Mouse (Mus musculus): ENCODE data around the gene Galnt16. TPM values are rescaled to one million over a fixed set of nuclear protein-coding genes. Genes with fewer than 3 reads are reported as not detected.

Gene Galnt16
- polyA plus RNA-seq, 1 experiment from 2014 or later = 28.5 TPM

- H3K4me1 ChIP-seq (replicated peaks; ENCODE audit: control insufficient read depth, insufficient read depth, low read length) = peaks cover 5% of the 10 kb centered on the region; the same call in 1 of the 2 replicates
- no peak overlapping the region for H3K4me2 ChIP-seq (ENCODE audit: low read length)
- H3K36me3 ChIP-seq (ENCODE audit: control insufficient read depth, insufficient read depth) = peaks cover 7% of the 10 kb centered on the region
- peak overlapping the region; percentile 28; the same call in 1 of the 2 replicates for H3K27ac ChIP-seq (ENCODE audit: low read length)
- H3K9ac ChIP-seq (replicated peaks; ENCODE audit: low read depth, low read length) = no peak overlapping the region
- 74% methylated on average over 6 of the region's 6 CpGs for WGBS
- H3K4me3 ChIP-seq (replicated peaks; ENCODE audit: low read length) = no peak overlapping the region
- no peaks in the 10 kb centered on the region for H3K9me3 ChIP-seq (ENCODE audit: control insufficient read depth, low read length)
- no peaks in the 10 kb centered on the region for H3K27me3 ChIP-seq (replicated peaks; ENCODE audit: control insufficient read depth, insufficient read depth, low read length)
- no peak for ATAC-seq
Observed at GRCm38 (mm10) chr12:80658661-80659060, 140.6 kb downstream of the Galnt16 start.

- no peak overlapping the region for H3K27ac ChIP-seq (ENCODE audit: low read length)
- no peak overlapping the region for H3K4me3 ChIP-seq (replicated peaks; ENCODE audit: low read length)
- no peaks in the 10 kb centered on the region for H3K9me3 ChIP-seq (ENCODE audit: control insufficient read depth, low read length)
- no peak overlapping the region for H3K9ac ChIP-seq (replicated peaks; ENCODE audit: low read depth, low read length)
- peaks cover 5% of the 10 kb centered on the region; the same call in 1 of the 2 replicates for H3K4me1 ChIP-seq (replicated peaks; ENCODE audit: control insufficient read depth, insufficient read depth, low read length)
- peaks cover 8% of the 10 kb centered on the region for H3K36me3 ChIP-seq (ENCODE audit: control insufficient read depth, insufficient read depth)
- no peak overlapping the region for H3K4me2 ChIP-seq (ENCODE audit: low read length)
- 96% methylated on average over 10 of the region's 10 CpGs for WGBS
- no peak for ATAC-seq
- no peaks in the 10 kb centered on the region for H3K27me3 ChIP-seq (replicated peaks; ENCODE audit: control insufficient read depth, insufficient read depth, low read length)
Observed at GRCm38 (mm10) chr12:80662322-80662721, 144.2 kb downstream of the Galnt16 start.

GRCm38 (mm10) chr12:80663935-80664334 is 145.9 kb downstream of the Galnt16 start:
- no peak for ATAC-seq
- no peak overlapping the region for H3K27ac ChIP-seq (ENCODE audit: low read length)
- WGBS = 95% methylated on average over 2 of the region's 2 CpGs
- H3K9ac ChIP-seq (replicated peaks; ENCODE audit: low read depth, low read length) = no peak overlapping the region
- no peaks in the 10 kb centered on the region for H3K27me3 ChIP-seq (replicated peaks; ENCODE audit: control insufficient read depth, insufficient read depth, low read length)
- no peak overlapping the region for H3K4me2 ChIP-seq (ENCODE audit: low read length)
- no peaks in the 10 kb centered on the region for H3K9me3 ChIP-seq (ENCODE audit: control insufficient read depth, low read length)
- H3K36me3 ChIP-seq (ENCODE audit: control insufficient read depth, insufficient read depth) = peaks cover 8% of the 10 kb centered on the region
- no peak overlapping the region for H3K4me3 ChIP-seq (replicated peaks; ENCODE audit: low read length)
- H3K4me1 ChIP-seq (replicated peaks; ENCODE audit: control insufficient read depth, insufficient read depth, low read length) = 0 out of 2 replicates have a peak, but pooled peaks cover 2% of the 10 kb centered on the region

- ATAC-seq = no peak
- WGBS = 86% methylated on average over 2 of the region's 2 CpGs
- H3K27me3 ChIP-seq (replicated peaks; ENCODE audit: control insufficient read depth, insufficient read depth, low read length) = no peaks in the 10 kb centered on the region
Observed at GRCm38 (mm10) chr12:80668391-80668790, 150.3 kb downstream of the Galnt16 start.

GRCm38 (mm10) chr12:80673170-80673569 is 155.1 kb downstream of the Galnt16 start:
- H3K36me3 ChIP-seq (ENCODE audit: control insufficient read depth, insufficient read depth) = peaks cover 18% of the 10 kb centered on the region
- ATAC-seq = peak; percentile 12; the same call in 1 of the 2 replicates
- no peaks in the 10 kb centered on the region for H3K9me3 ChIP-seq (ENCODE audit: control insufficient read depth, low read length)
- H3K27ac ChIP-seq (ENCODE audit: low read length) = no peak overlapping the region
- WGBS = 17% methylated on average over 3 of the region's 3 CpGs
- no peak overlapping the region for H3K4me2 ChIP-seq (ENCODE audit: low read length)
- H3K4me3 ChIP-seq (replicated peaks; ENCODE audit: low read length) = no peak overlapping the region
- no peak overlapping the region for H3K9ac ChIP-seq (replicated peaks; ENCODE audit: low read depth, low read length)
- H3K27me3 ChIP-seq (replicated peaks; ENCODE audit: control insufficient read depth, insufficient read depth, low read length) = no peaks in the 10 kb centered on the region
- H3K4me1 ChIP-seq (replicated peaks; ENCODE audit: control insufficient read depth, insufficient read depth, low read length) = no peaks in the 10 kb centered on the region

More at GRCm38 (mm10) chr12:80668391-80668790, 150.3 kb downstream of the Galnt16 start:
- H3K9me3 ChIP-seq (ENCODE audit: control insufficient read depth, low read length) = no peaks in the 10 kb centered on the region
- H3K4me1 ChIP-seq (replicated peaks; ENCODE audit: control insufficient read depth, insufficient read depth, low read length) = no peaks in the 10 kb centered on the region
- no peak overlapping the region for H3K27ac ChIP-seq (ENCODE audit: low read length)
- peaks cover 7% of the 10 kb centered on the region for H3K36me3 ChIP-seq (ENCODE audit: control insufficient read depth, insufficient read depth)
- H3K4me2 ChIP-seq (ENCODE audit: low read length) = no peak overlapping the region
- H3K9ac ChIP-seq (replicated peaks; ENCODE audit: low read depth, low read length) = no peak overlapping the region
- H3K4me3 ChIP-seq (replicated peaks; ENCODE audit: low read length) = no peak overlapping the region

Other genes with a start within 250 kb of the Galnt16 start
- gene Dcaf5, start 81.7 kb upstream of the Galnt16 start, polyA plus RNA-seq (2015; fragmentation: Nextera tagmentation; extraction: Ambion mirVana) = 25.0 and 25.4 TPM in 2 replicates
- gene Exd2, start 55.2 kb upstream of the Galnt16 start, polyA plus RNA-seq (2015; fragmentation: Nextera tagmentation; extraction: Ambion mirVana) = 59.3 and 71.0 TPM in 2 replicates
- 29.1 and 30.6 TPM in 2 replicates for gene Slc39a9, start 125.6 kb downstream of the Galnt16 start, polyA plus RNA-seq (2015; fragmentation: Nextera tagmentation; extraction: Ambion mirVana)
- gene Erh, start 126.1 kb downstream of the Galnt16 start, polyA plus RNA-seq (2015; fragmentation: Nextera tagmentation; extraction: Ambion mirVana) = 293 and 335 TPM in 2 replicates
- 0.63 and 1.5 TPM in 2 replicates for gene Plekhd1, start 174.3 kb downstream of the Galnt16 start, polyA plus RNA-seq (2015; fragmentation: Nextera tagmentation; extraction: Ambion mirVana)
- gene Ccdc177, start 242.4 kb downstream of the Galnt16 start, polyA plus RNA-seq (2015; fragmentation: Nextera tagmentation; extraction: Ambion mirVana) = 4.3 and 4.5 TPM in 2 replicates